ENCODE assay signal across 8 mouse cellular contexts in genomic region chr6:120039256-120039563, GRCm38 (mm10). TPM values are rescaled to one million over a fixed set of nuclear protein-coding genes. Genes with fewer than 3 reads are reported as not detected.
DNase-seq lines count a peak whose midpoint lies in the region; ATAC-seq and TF ChIP-seq lines count a peak whose summit lies in the region.

No protein-coding gene starts in this region.

- WGBS in bone marrow, adult 2 months, result under 1% methylated on average over 9 of the region's 9 CpGs
- WGBS in forebrain, embryonic 11.5 days, result under 1% methylated on average over 9 of the region's 9 CpGs
- under 1% methylated on average over 9 of the region's 9 CpGs for WGBS in hindbrain, embryonic 13.5 days
- WGBS in liver, embryonic 11.5 days, result 0% methylated on average over 9 of the region's 9 CpGs

- no peak for TF ChIP-seq POLR2A in bone marrow, adult 2 months (IDR thresholded peaks at IDR 0.05; ENCODE audit: borderline replicate concordance, control insufficient read depth, low read depth, low read length)

- H3K27ac ChIP-seq in bone marrow, adult 2 months (ENCODE audit: control insufficient read depth, insufficient read depth, low read depth, low read length, poor library complexity), result peak overlapping the region; percentile 88
- H3K27ac ChIP-seq in forebrain, embryonic 11.5 days (ENCODE audit: low read depth, low read length), result peak overlapping the region; percentile 60
- H3K27ac ChIP-seq in hindbrain, embryonic 13.5 days, result peak overlapping the region; percentile 81
- H3K27ac ChIP-seq in liver, embryonic 11.5 days (ENCODE audit: low read depth, low read length), result peak overlapping the region; percentile 94

- peak overlapping the region; percentile 91 for H3K4me2 ChIP-seq in forebrain, embryonic 11.5 days (ENCODE audit: low read depth, low read length, severe bottlenecking)
- H3K4me2 ChIP-seq in hindbrain, embryonic 13.5 days, result peak overlapping the region; percentile 78
- H3K4me2 ChIP-seq in liver, embryonic 11.5 days, result peak overlapping the region; percentile 99

- no peaks in the 10 kb centered on the region for H3K9me3 ChIP-seq in megakaryocyte, embryonic 14.5 days
- no peaks in the 10 kb centered on the region for H3K9me3 ChIP-seq in forebrain, embryonic 11.5 days (ENCODE audit: control insufficient read depth, low read length)
- no peaks in the 10 kb centered on the region for H3K9me3 ChIP-seq in hindbrain, embryonic 13.5 days
- no peaks in the 10 kb centered on the region for H3K9me3 ChIP-seq in liver, embryonic 11.5 days (ENCODE audit: control insufficient read depth, low read length)

- H3K9ac ChIP-seq in forebrain, embryonic 11.5 days (ENCODE audit: low read length), result peak overlapping the region; percentile 50; the same call in 1 of the 2 replicates
- peak overlapping the region; percentile 64 for H3K9ac ChIP-seq in hindbrain, embryonic 13.5 days
- H3K9ac ChIP-seq in liver, embryonic 11.5 days (ENCODE audit: low read depth, low read length), result peak overlapping the region; percentile 67

- H3K4me3 ChIP-seq in megakaryocyte, embryonic 14.5 days (replicated peaks), result peak overlapping the region; percentile 100
- H3K4me3 ChIP-seq in bone marrow, adult 2 months (replicated peaks; ENCODE audit: control insufficient read depth, low read depth, low read length), result peak overlapping the region; percentile 38
- peak overlapping the region; percentile 91 for H3K4me3 ChIP-seq in forebrain, embryonic 11.5 days (ENCODE audit: low read depth, low read length)
- peak overlapping the region; percentile 73 for H3K4me3 ChIP-seq in hindbrain, embryonic 13.5 days
- peak overlapping the region; percentile 94 for H3K4me3 ChIP-seq in liver, embryonic 11.5 days (ENCODE audit: low read depth, low read length)

- no peak for ATAC-seq in megakaryocyte, adult 5-6 weeks (ENCODE audit: poor library complexity, severe bottlenecking)
- ATAC-seq in forebrain, embryonic 11.5 days (replicated peaks; ENCODE audit: low FRiP score), result no peak
- ATAC-seq in hindbrain, embryonic 13.5 days (ENCODE audit: low FRiP score), result peak; percentile 0; the same call in 1 of the 2 replicates
- 0 out of 2 replicates have a peak, but pooled peaks have one; percentile 18 for ATAC-seq in liver, embryonic 11.5 days (replicated peaks; ENCODE audit: low FRiP score)
- no peak for ATAC-seq in granulocyte monocyte progenitor cell, adult 5-6 weeks (replicated peaks; ENCODE audit: poor library complexity, severe bottlenecking)

- peak; percentile 66 for DNase-seq in forebrain, embryonic 11.5 days (ENCODE audit: low spot score)
- DNase-seq in liver, embryonic 11.5 days (ENCODE audit: low spot score), result peak; percentile 53
- peak; percentile 44 for DNase-seq in neural tube, embryonic 10.5 days (ENCODE audit: extremely low spot score, low spot score)

- no peaks in the 10 kb centered on the region for H3K27me3 ChIP-seq in megakaryocyte, embryonic 14.5 days (replicated peaks)
- H3K27me3 ChIP-seq in forebrain, embryonic 11.5 days (ENCODE audit: control insufficient read depth, insufficient read depth, low read length), result no peaks in the 10 kb centered on the region
- peaks cover 3% of the 10 kb centered on the region; the same call in 1 of the 2 replicates for H3K27me3 ChIP-seq in hindbrain, embryonic 13.5 days
- no peaks in the 10 kb centered on the region for H3K27me3 ChIP-seq in liver, embryonic 11.5 days (replicated peaks; ENCODE audit: control insufficient read depth, insufficient read depth, low read length)

- H3K4me1 ChIP-seq in megakaryocyte, embryonic 14.5 days, result peaks cover 26% of the 10 kb centered on the region
- H3K4me1 ChIP-seq in bone marrow, adult 2 months (ENCODE audit: control insufficient read depth, insufficient read depth, low read length), result peaks cover 3% of the 10 kb centered on the region
- peaks cover 2% of the 10 kb centered on the region; the same call in 1 of the 2 replicates for H3K4me1 ChIP-seq in forebrain, embryonic 11.5 days (replicated peaks; ENCODE audit: control insufficient read depth, insufficient read depth, low read length)
- H3K4me1 ChIP-seq in hindbrain, embryonic 13.5 days (replicated peaks), result peaks cover 22% of the 10 kb centered on the region
- H3K4me1 ChIP-seq in liver, embryonic 11.5 days (replicated peaks; ENCODE audit: control insufficient read depth, insufficient read depth, low read length), result peaks cover 12% of the 10 kb centered on the region

- no peak for TF ChIP-seq CTCF in bone marrow, adult 2 months (IDR thresholded peaks at IDR 0.05; ENCODE audit: control insufficient read depth, insufficient read depth, low read length)

- H3K36me3 ChIP-seq in megakaryocyte, embryonic 14.5 days (replicated peaks; ENCODE audit: low read length), result no peaks in the 10 kb centered on the region
- H3K36me3 ChIP-seq in forebrain, embryonic 11.5 days (ENCODE audit: control insufficient read depth, insufficient read depth, low read length), result no peaks in the 10 kb centered on the region
- no peaks in the 10 kb centered on the region for H3K36me3 ChIP-seq in hindbrain, embryonic 13.5 days
- no peaks in the 10 kb centered on the region for H3K36me3 ChIP-seq in liver, embryonic 11.5 days (ENCODE audit: control insufficient read depth, insufficient read depth, low read length)

RNA-seq across cellular contexts. Expression of gene Wnk1, which starts 0.7 kb away (rescaled TPM):
- 5.5 and 12.2 TPM in 2 replicates for polyA plus RNA-seq in megakaryocyte, embryonic 14.5 days (2012; ENCODE audit: insufficient read depth, low replicate concordance)
- 247 and 264 TPM in 2 replicates for total RNA-seq in megakaryocyte, adult 5-6 weeks (2015)
- 206 and 218 TPM in 2 replicates for total RNA-seq in megakaryocyte, adult 5-6 weeks (2017)
- 113 and 131 TPM in 2 replicates for polyA plus RNA-seq in bone marrow, adult 2 months (2011; ENCODE audit: insufficient read depth, insufficient read length, low replicate concordance, missing spikeins)
- polyA plus RNA-seq in forebrain, embryonic 11.5 days (2014; fragmentation: Nextera tagmentation; extraction: Ambion mirVana), result 61.0 and 77.0 TPM in 2 replicates
- polyA plus RNA-seq in hindbrain, embryonic 13.5 days (2015; fragmentation: Nextera tagmentation; extraction: Ambion mirVana), result 56.5 and 60.0 TPM in 2 replicates
- 46.6 and 55.2 TPM in 2 replicates for polyA plus RNA-seq in liver, embryonic 11.5 days (2014; fragmentation: Nextera tagmentation; extraction: Ambion mirVana)
- 245 and 250 TPM in 2 replicates for total RNA-seq in granulocyte monocyte progenitor cell, adult 5-6 weeks (2014; fragmentation: Nextera tagmentation)
- 163 and 168 TPM in 2 replicates for total RNA-seq in granulocyte monocyte progenitor cell, adult 5-6 weeks (2017)

RNA-seq across cellular contexts. Expression of gene Ninj2, which starts 53.9 kb away (rescaled TPM):
- polyA plus RNA-seq in megakaryocyte, embryonic 14.5 days (2012; ENCODE audit: insufficient read depth, low replicate concordance), result not detected in 2 replicates
- not detected in 2 replicates for total RNA-seq in megakaryocyte, adult 5-6 weeks (2015)
- not detected in 2 replicates for total RNA-seq in megakaryocyte, adult 5-6 weeks (2017)
- polyA plus RNA-seq in bone marrow, adult 2 months (2011; ENCODE audit: insufficient read depth, insufficient read length, low replicate concordance, missing spikeins), result not detected in 2 replicates
- not detected in 2 replicates for polyA plus RNA-seq in forebrain, embryonic 11.5 days (2014; fragmentation: Nextera tagmentation; extraction: Ambion mirVana)
- polyA plus RNA-seq in hindbrain, embryonic 13.5 days (2015; fragmentation: Nextera tagmentation; extraction: Ambion mirVana), result not detected in 2 replicates
- not detected in 2 replicates for polyA plus RNA-seq in liver, embryonic 11.5 days (2014; fragmentation: Nextera tagmentation; extraction: Ambion mirVana)
- not detected in 2 replicates for total RNA-seq in granulocyte monocyte progenitor cell, adult 5-6 weeks (2014; fragmentation: Nextera tagmentation)
- not detected in 2 replicates for total RNA-seq in granulocyte monocyte progenitor cell, adult 5-6 weeks (2017)

Comparison
In these comparisons a context has a peak if more than half of its experiments do, and no peak if none do; other contexts are left out.
1. H3K4me3 ChIP-seq: peak in every context shown above with its lines; median percentile 100 in megakaryocyte, embryonic 14.5 days; 94 in liver, embryonic 11.5 days; 91 in forebrain, embryonic 11.5 days; 73 in hindbrain, embryonic 13.5 days; 38 in bone marrow, adult 2 months.
2. ATAC-seq: peak in hindbrain, embryonic 13.5 days (single experiment) and liver, embryonic 11.5 days (single experiment); none in megakaryocyte, adult 5-6 weeks (single experiment), forebrain, embryonic 11.5 days (single experiment) and granulocyte monocyte progenitor cell, adult 5-6 weeks (single experiment).
3. Peak in every context shown above with its lines, with median percentiles within 50 percentile points of each other: H3K27ac ChIP-seq, DNase-seq, H3K4me2 ChIP-seq and H3K9ac ChIP-seq.